Mouse (Mus musculus) heart, embryonic 13.5 days (tissue): ENCODE measurements around the gene Gsta4. TPM values are rescaled to one million over a fixed set of nuclear protein-coding genes. Genes with fewer than 3 reads are reported as not detected.

Source experiments
- ATAC-seq: fragments of 200-750 bp; cut with Nextera tagmentation; 2 replicates; pipeline ENCODE4 v1.8.0; 2017; ENCODE audit warnings: moderate TSS enrichment; ENCODE audit not compliant: insufficient number of reproducible peaks, low FRiP score, low TSS enrichment; ENCODE audit errors: extremely low read depth
- H3K27ac ChIP-seq: fragments of 300-500 bp; sonication (generic); replicated peaks from 2 replicates; pipeline ENCODE4 v1.5.1; 2015; ENCODE audit warnings: moderate library complexity, mild to moderate bottlenecking, inconsistent platforms
- H3K27me3 ChIP-seq: fragments of 300-500 bp; sonication (generic); replicated peaks from 2 replicates; pipeline ENCODE4 v1.6.1; 2015; ENCODE audit warnings: mild to moderate bottlenecking, inconsistent platforms
- H3K36me3 ChIP-seq: fragments of 300-500 bp; sonication (generic); 2 replicates; pipeline ENCODE4 v1.6.1; 2015; ENCODE audit warnings: mild to moderate bottlenecking, inconsistent platforms
- H3K4me1 ChIP-seq: fragments of 300-500 bp; sonication (generic); 2 replicates; pipeline ENCODE4 v1.6.1; 2015; ENCODE audit warnings: inconsistent platforms
- H3K4me2 ChIP-seq: fragments of 300-500 bp; sonication (generic); 2 replicates; pipeline ENCODE4 v1.6.1; 2015; ENCODE audit warnings: inconsistent platforms, mild to moderate bottlenecking, moderate library complexity
- H3K4me3 ChIP-seq: fragments of 300-500 bp; sonication (generic); 2 replicates; pipeline ENCODE4 v1.5.1; 2015; ENCODE audit warnings: moderate library complexity, mild to moderate bottlenecking, inconsistent platforms
- H3K9ac ChIP-seq: fragments of 300-500 bp; sonication (generic); 2 replicates; pipeline ENCODE4 v1.6.1; 2015; ENCODE audit warnings: inconsistent platforms, mild to moderate bottlenecking, moderate library complexity
- H3K9me3 ChIP-seq: fragments of 300-500 bp; sonication (generic); 2 replicates; pipeline ENCODE4 v1.6.1; 2016; ENCODE audit warnings: inconsistent platforms
- WGBS: fragments of 180-500 bp; shearing (Covaris S2); methylation state at CpG from one replicate; pipeline ENCODE4 v1.1.7; 2015; ENCODE audit warnings: mixed read lengths; 5-methylcytosine and 5-hydroxymethylcytosine counted together
- polyA plus RNA-seq: library from polyadenylated mRNA; unstranded; fragments of >200 nt; fragmentation: Nextera tagmentation; extraction: Ambion mirVana; gene quantifications from 2 replicates; pipeline ENCODE4 v1.2.1, GENCODE M21; 2015

The Gsta4 gene
- polyA plus RNA-seq, 1 experiment from 2014 or later: 62.7 TPM

DNA sequence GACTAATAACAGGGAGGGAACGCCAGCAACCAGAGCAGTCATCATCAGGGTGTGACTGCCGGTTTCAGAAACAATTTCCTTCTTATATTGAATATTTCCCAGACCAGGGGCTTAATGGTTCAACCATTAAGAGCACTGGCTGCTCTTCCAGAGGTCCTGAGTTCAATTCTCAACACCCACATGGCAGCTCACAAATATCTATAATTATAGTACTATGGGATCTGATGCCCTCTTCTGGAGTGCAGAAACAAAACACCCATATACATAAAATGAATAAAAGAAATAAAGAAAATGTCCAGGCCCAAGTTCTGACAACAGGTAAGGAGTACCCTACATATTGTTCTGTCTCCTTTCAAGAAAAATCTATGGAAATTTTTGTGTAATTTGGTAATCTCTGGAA, 3.5 kb upstream of the Gsta4 start:
- H3K4me2 ChIP-seq: no peak overlapping the region
- H3K9me3 ChIP-seq: no peaks in the 10 kb centered on the region
- no peaks in the 10 kb centered on the region for H3K27me3 ChIP-seq
- H3K4me1 ChIP-seq: peaks cover 17% of the 10 kb centered on the region
- H3K9ac ChIP-seq: no peak overlapping the region
- WGBS: 88% methylated on average over 2 of the region's 2 CpGs
- no peaks in the 10 kb centered on the region for H3K36me3 ChIP-seq
- H3K4me3 ChIP-seq: no peak overlapping the region
- H3K27ac ChIP-seq: no peak overlapping the region
- ATAC-seq: no peak

DNA sequence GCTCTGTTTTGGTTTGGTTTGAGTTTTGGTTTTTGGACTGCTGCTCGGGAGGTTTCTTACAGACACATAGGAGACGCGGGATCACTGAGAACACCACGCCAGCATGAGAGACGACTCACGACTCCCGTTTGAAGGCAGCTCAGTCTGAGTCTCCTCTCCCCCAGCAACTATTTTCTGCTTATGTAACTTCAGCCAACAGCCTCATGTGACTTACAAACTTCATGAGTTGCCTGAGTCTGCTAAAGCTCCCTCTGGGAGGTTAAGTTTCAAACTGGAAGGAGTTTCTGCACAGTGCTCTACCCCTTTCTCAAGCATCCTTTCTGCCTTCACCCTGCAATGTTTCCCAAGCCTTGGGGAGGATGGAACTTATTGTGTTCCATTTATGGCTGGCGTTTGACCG, 3.1 kb downstream of the Gsta4 start:
- Histone ChIP-seq H3K4me3 (no peak overlapping the region), H3K4me1 (peaks cover 8% of the 10 kb centered on the region), H3K9me3 (no peaks in the 10 kb centered on the region), H3K36me3 (no peaks in the 10 kb centered on the region), H3K27me3 (no peaks in the 10 kb centered on the region), H3K27ac (no peak overlapping the region), H3K4me2 (no peak overlapping the region), H3K9ac (no peak overlapping the region)
- ATAC-seq: no peak
- WGBS: 77% methylated on average over 9 of the region's 9 CpGs

DNA sequence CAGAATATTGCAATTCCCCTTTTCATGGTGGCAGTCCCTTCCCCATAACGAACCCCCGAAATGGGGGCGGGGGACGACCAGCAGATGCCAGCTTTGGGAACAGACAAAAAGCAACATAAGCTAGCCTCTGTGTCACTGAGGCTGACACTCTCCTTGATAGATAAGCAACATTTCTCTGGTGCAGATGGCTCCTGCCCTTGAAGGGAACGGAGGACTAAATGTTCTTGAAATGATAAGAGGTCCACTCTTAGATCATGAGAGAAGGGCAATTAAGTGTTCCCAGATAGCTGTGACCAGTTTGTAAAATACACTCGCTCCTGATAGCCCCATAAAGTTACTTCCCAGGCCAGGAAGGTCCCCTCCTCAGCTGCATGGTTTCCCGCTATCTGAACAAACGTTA, 6.3 kb downstream of the Gsta4 start:
- H3K4me3 ChIP-seq: no peak overlapping the region
- no peaks in the 10 kb centered on the region for H3K27me3 ChIP-seq
- H3K36me3 ChIP-seq: no peaks in the 10 kb centered on the region
- H3K9me3 ChIP-seq: no peaks in the 10 kb centered on the region
- 47% methylated on average over 8 of the region's 8 CpGs for WGBS
- H3K9ac ChIP-seq: no peak overlapping the region
- no peak overlapping the region for H3K27ac ChIP-seq
- no peak overlapping the region for H3K4me2 ChIP-seq
- no peak for ATAC-seq
- H3K4me1 ChIP-seq: peaks cover 33% of the 10 kb centered on the region

DNA sequence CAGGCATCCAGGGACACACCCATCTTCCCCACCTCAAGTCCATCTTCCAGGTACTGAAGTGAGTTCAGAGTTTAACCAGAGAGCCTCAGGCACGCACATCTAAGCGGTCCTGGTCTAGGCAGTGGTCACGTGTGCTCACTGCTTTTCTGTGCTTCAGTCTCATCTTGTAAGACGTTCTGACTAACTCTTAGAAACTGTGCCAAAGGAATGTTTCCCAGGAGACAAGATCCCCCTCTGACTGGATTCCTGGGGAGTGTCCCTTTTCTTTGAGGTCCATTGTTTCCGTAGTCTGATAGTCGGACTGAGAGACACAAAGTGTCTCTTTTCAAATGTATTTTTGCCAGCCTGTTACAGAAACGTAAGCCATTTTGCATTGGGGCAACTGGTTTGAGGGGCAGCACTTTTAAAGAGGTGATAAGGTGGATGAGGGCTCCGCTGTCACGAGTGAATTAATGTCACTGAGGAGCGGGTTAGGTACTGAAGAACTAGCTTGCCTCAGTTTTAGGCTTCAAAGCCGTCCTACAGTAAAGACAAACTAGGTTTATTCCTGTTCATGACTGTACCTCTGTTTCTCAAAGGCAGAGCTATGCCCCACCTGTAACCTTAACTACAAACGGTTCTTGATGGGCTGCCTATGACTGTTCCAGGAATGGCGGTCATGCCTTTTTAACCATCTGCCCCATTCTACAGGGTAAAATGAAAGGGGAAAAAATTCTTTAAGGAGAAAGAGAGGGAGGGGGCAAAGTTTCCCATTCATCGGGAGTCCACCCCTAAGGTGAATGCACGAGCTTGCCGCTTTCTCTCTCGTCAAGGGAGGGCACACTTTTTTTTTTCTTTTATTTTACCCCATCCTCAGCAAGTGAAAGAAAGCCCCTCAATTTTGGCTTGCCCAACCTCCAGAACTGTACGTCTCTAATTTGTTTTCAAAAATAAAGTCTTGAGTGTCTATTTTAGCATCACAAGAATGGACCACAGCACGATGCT, 8.4 kb downstream of the Gsta4 start:
- no peak for ATAC-seq
- no peaks in the 10 kb centered on the region for H3K27me3 ChIP-seq
- H3K4me3 ChIP-seq: peak overlapping the region; percentile 57
- H3K9me3 ChIP-seq: no peaks in the 10 kb centered on the region
- peak overlapping the region; percentile 85 for H3K4me2 ChIP-seq
- H3K36me3 ChIP-seq: no peaks in the 10 kb centered on the region
- H3K27ac ChIP-seq: no peak overlapping the region
- WGBS: 3% methylated on average over 19 of the region's 19 CpGs
- peaks cover 36% of the 10 kb centered on the region for H3K4me1 ChIP-seq
- H3K9ac ChIP-seq: peak overlapping the region; percentile 77

DNA sequence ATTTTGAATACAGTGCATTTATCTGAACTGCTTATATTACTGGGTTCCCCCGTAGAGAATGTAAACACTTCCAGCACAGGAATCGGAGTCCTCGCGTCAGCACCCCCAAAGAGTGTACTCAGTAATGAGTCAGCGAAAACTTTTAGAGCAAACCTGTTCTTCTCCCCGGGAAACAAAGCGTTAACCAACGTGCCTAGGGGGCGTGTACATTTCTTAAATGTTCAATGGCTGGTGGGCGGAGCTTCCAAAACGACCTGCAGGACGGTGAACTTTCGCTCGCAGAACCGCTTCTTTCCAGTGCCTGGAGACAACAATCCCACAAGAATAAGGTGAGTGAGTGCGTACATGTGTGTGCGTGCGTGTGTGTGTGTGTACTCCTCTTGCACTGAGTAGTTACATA, 9.2 kb downstream of the Gsta4 start:
- WGBS: under 1% methylated on average over 18 of the region's 18 CpGs
- H3K4me2 ChIP-seq: peak overlapping the region; percentile 85
- H3K9me3 ChIP-seq: no peaks in the 10 kb centered on the region
- H3K27ac ChIP-seq: peak overlapping the region; percentile 66
- ATAC-seq: no peak
- H3K36me3 ChIP-seq: no peaks in the 10 kb centered on the region
- H3K4me1 ChIP-seq: peaks cover 36% of the 10 kb centered on the region
- peak overlapping the region; percentile 77 for H3K9ac ChIP-seq
- H3K4me3 ChIP-seq: peak overlapping the region; percentile 57
- no peaks in the 10 kb centered on the region for H3K27me3 ChIP-seq

DNA sequence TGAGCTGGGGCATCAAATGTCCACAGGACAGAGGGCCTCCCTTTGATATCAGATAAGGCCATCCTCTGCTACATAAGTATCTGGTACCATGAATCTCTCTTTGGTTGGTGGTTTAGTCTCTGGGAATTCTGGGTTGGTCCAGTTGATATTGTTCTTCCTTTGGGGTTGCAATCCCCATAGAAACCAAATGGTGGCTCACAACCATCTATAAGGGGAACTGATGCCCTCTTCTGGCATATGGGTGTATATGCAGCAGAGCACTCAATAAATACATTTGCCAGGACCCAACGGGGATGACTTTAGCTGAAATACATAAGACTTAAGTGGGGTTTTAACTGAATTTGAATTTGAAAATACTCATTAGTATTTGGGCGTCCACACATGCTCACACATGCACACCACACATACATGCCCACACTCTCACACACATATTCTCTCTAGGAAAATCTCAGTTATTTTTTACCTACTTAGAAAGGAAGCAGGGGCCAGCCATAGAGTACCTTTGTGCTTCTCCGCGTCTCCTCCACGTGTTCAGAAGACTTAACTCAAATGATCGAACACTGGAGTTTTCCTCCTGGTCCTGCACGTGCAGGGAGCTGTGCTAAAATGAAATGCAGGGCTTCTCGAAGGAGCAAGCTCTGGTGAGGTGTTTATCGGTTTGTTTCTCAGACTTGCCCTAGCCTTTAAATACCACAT, 11.5 kb downstream of the Gsta4 start:
- Histone ChIP-seq H3K27ac (no peak overlapping the region), H3K27me3 (no peaks in the 10 kb centered on the region), H3K4me1 (peaks cover 39% of the 10 kb centered on the region), H3K9me3 (no peaks in the 10 kb centered on the region), H3K36me3 (no peaks in the 10 kb centered on the region), H3K4me2 (peak overlapping the region; percentile 85), H3K9ac (no peak overlapping the region), H3K4me3 (no peak overlapping the region)
- no peak for ATAC-seq
- 43% methylated on average over 9 of the region's 9 CpGs for WGBS

DNA sequence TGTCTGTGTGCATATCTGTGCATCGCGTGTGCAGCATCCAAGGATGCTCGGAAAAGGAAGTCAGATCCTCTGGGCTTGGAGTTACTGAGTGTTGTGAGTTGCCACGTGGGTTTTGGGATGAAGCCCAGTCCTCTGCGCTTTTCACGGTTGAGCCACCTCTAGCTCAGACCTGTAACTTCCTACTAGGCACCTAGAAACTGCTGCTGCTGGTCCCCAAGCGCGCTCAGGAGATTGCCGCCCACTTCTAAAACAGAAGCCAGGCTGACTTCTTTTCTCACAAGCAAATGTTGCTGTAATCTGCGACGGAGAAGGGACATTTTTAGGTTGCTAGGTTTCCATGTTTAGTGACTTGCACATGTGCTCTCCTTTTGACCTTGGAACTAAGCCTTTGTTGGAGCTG, 12.5 kb downstream of the Gsta4 start:
- no peaks in the 10 kb centered on the region for H3K36me3 ChIP-seq
- H3K27ac ChIP-seq: no peak overlapping the region
- no peak overlapping the region for H3K4me2 ChIP-seq
- WGBS: 79% methylated on average over 11 of the region's 11 CpGs
- H3K27me3 ChIP-seq: no peaks in the 10 kb centered on the region
- no peak overlapping the region for H3K9ac ChIP-seq
- H3K9me3 ChIP-seq: no peaks in the 10 kb centered on the region
- no peak for ATAC-seq
- H3K4me3 ChIP-seq: no peak overlapping the region
- peaks cover 39% of the 10 kb centered on the region for H3K4me1 ChIP-seq

DNA sequence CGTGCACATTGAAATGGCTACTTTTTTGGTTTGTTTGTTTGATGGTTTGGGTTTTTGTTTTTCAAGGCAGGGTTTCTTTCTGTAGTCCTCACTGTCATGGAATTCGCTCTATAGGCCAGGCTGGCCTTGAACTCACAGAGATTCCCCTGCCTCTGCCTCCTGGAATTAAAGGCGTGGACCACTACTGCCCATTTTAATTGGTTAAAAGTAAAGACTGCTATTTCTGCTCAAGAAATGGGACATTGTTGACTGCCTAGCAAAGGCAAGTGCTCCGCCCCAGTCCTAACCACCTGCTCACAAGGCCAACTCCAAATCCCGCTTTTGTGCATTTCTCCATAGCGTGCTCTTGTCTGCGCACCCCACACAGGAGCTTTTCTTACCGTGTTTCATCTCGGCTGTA, 15.2 kb downstream of the Gsta4 start:
- Histone ChIP-seq H3K9me3 (no peaks in the 10 kb centered on the region), H3K27me3 (no peaks in the 10 kb centered on the region), H3K4me1 (peaks cover 18% of the 10 kb centered on the region), H3K27ac (no peak overlapping the region), H3K9ac (no peak overlapping the region), H3K4me2 (no peak overlapping the region), H3K36me3 (0 out of 2 replicates have a peak, but pooled peaks cover 6% of the 10 kb centered on the region), H3K4me3 (no peak overlapping the region)
- no peak for ATAC-seq
- 92% methylated on average over 9 of the region's 9 CpGs for WGBS

DNA sequence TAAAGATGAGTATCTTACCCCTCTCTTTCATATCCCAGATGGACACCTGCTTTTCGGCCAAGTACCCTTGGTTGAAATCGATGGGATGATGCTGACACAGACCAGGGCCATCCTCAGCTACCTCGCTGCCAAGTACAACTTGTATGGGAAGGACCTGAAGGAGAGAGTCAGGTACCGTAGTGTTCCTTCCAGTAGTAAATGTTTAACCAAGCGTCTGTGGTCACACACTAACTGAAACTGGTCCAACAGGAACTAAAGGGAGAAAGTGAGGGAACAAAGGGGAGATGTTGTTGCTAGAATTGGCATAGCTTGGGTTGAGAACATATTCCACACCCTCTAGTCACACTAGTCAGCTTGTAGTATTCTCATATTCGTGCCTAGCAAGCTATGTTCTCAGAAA, 21.6 kb downstream of the Gsta4 start:
- H3K36me3 ChIP-seq: peaks cover 39% of the 10 kb centered on the region
- no peaks in the 10 kb centered on the region for H3K27me3 ChIP-seq
- no peak overlapping the region for H3K9ac ChIP-seq
- 68% methylated on average over 6 of the region's 6 CpGs for WGBS
- H3K27ac ChIP-seq: no peak overlapping the region
- 0 out of 2 replicates have a peak, but pooled peaks cover under 1% of the 10 kb centered on the region for H3K4me1 ChIP-seq
- ATAC-seq: no peak
- no peaks in the 10 kb centered on the region for H3K9me3 ChIP-seq
- no peak overlapping the region for H3K4me2 ChIP-seq
- H3K4me3 ChIP-seq: no peak overlapping the region

DNA sequence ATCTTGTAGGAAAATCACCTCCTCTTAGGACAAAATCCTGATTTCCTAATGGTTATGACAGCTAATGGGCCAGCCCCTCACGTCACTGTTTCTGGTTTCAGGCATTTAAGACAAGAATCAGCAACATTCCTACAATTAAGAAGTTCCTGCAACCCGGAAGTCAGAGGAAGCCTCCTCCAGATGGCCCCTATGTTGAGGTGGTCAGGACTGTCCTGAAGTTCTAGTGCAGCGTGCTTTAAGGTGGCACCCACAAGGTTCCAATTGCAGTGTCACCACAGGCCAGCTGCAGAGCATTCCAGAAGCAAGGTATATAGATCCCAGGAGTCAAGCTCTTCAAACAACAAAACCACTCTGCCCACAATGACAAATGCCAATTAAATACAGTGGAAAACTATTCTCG, 26.4 kb downstream of the Gsta4 start:
- no peak for ATAC-seq
- Histone ChIP-seq H3K9me3 (no peaks in the 10 kb centered on the region), H3K4me3 (no peak overlapping the region), H3K4me2 (no peak overlapping the region), H3K4me1 (peaks cover 22% of the 10 kb centered on the region), H3K36me3 (peaks cover 45% of the 10 kb centered on the region), H3K27me3 (no peaks in the 10 kb centered on the region), H3K9ac (no peak overlapping the region), H3K27ac (no peak overlapping the region)
- 30% methylated on average over 4 of the region's 4 CpGs for WGBS

DNA sequence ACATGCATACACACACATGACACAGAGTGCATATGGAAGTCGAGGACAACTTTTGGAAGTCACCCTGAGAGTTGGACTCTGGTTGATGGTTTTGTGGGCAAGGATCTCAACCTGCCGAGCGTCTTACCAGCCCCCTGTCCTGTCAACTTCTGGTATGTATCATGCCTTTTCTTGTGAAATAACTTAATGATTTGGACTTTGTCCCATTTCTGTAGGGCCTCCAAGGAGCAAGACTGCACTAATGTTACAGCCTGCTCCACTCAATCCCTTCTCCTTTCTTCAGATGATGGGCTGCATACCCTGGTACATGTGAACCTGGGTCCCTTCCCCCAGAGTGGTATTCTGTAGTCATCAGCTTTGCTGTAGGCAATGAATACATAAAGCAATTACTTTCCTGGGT, 27.5 kb downstream of the Gsta4 start:
- peaks cover 35% of the 10 kb centered on the region for H3K36me3 ChIP-seq
- no peak overlapping the region for H3K4me3 ChIP-seq
- no peaks in the 10 kb centered on the region for H3K9me3 ChIP-seq
- 82% methylated on average over 3 of the region's 3 CpGs for WGBS
- no peak for ATAC-seq
- H3K27ac ChIP-seq: no peak overlapping the region
- H3K27me3 ChIP-seq: no peaks in the 10 kb centered on the region
- H3K4me2 ChIP-seq: no peak overlapping the region
- peaks cover 22% of the 10 kb centered on the region for H3K4me1 ChIP-seq
- H3K9ac ChIP-seq: no peak overlapping the region
